ENCODE assay signal across 8 mouse cellular contexts in genomic region chr11:18875911-18876885, GRCm38 (mm10).
DNase-seq lines count a peak whose midpoint lies in the region; ATAC-seq and TF ChIP-seq lines count a peak whose summit lies in the region.

No protein-coding gene starts in this region.

- peak overlapping the region; percentile 43 for H3K4me3 ChIP-seq in hindbrain, embryonic 13.5 days
- H3K4me3 ChIP-seq in liver, postnatal 0 days (ENCODE audit: low read depth, low read length), result peak overlapping the region; percentile 57
- peak overlapping the region; percentile 56 for H3K4me3 ChIP-seq in small intestine, adult 2 months (ENCODE audit: low read depth, low read length)

- peak; percentile 34 for DNase-seq in ovary, postnatal 10 days (ENCODE audit: low spot score)
- DNase-seq in ovary, adult 18-20 months (ENCODE audit: low spot score), result no peak
- DNase-seq in cerebellum, postnatal 10 days, result peak; percentile 63 to 64
- DNase-seq in liver, postnatal 0 days, result no peak
- no peak for DNase-seq in yolk sac, embryonic 10.5 days (ENCODE audit: low spot score)
- no peak for DNase-seq in layer of hippocampus, adult 18-20 months (ENCODE audit: low spot score in 2 of 2)

- H3K27ac ChIP-seq in hindbrain, embryonic 13.5 days, result peak overlapping the region; percentile 97
- H3K27ac ChIP-seq in liver, postnatal 0 days (ENCODE audit: low read depth), result no peak overlapping the region
- H3K27ac ChIP-seq in small intestine, adult 2 months (ENCODE audit: insufficient read depth, low read depth, low read length), result peak overlapping the region; percentile 59

- no peak for TF ChIP-seq CTCF in liver, postnatal 0 days (IDR thresholded peaks at IDR 0.05; ENCODE audit: low read depth)
- TF ChIP-seq CTCF in small intestine, adult 2 months (IDR thresholded peaks at IDR 0.05; ENCODE audit: extremely low read depth, insufficient read length, insufficient replicate concordance, low read depth, low read length), result no peak

- H3K36me3 ChIP-seq in hindbrain, embryonic 13.5 days, result no peaks in the 10 kb centered on the region
- no peaks in the 10 kb centered on the region for H3K36me3 ChIP-seq in liver, postnatal 0 days (replicated peaks; ENCODE audit: insufficient read depth, low read length)
- no peaks in the 10 kb centered on the region for H3K36me3 ChIP-seq in small intestine, adult 2 months (ENCODE audit: control insufficient read depth, insufficient read depth, low read length)

- TF ChIP-seq POLR2A in small intestine, adult 2 months (IDR thresholded peaks at IDR 0.05; ENCODE audit: low read depth, low read length), result no peak

- H3K9me3 ChIP-seq in hindbrain, embryonic 13.5 days, result no peaks in the 10 kb centered on the region
- H3K9me3 ChIP-seq in liver, postnatal 0 days (ENCODE audit: low read length), result no peaks in the 10 kb centered on the region

- ATAC-seq in hindbrain, embryonic 13.5 days (ENCODE audit: low FRiP score), result no peak
- ATAC-seq in liver, postnatal 0 days, result no peak

- H3K4me2 ChIP-seq in hindbrain, embryonic 13.5 days, result peak overlapping the region; percentile 76
- peak overlapping the region; percentile 82 for H3K4me2 ChIP-seq in liver, postnatal 0 days (ENCODE audit: low read depth, low read length)

- no peak for TF ChIP-seq EP300 in liver, postnatal 0 days (IDR thresholded peaks at IDR 0.05; ENCODE audit: low read depth)

- 6% methylated on average over 27 of the region's 27 CpGs for WGBS in hindbrain, embryonic 13.5 days
- 16% methylated on average over 27 of the region's 27 CpGs for WGBS in liver, postnatal 0 days (ENCODE audit: insufficient replicate concordance)
- WGBS in small intestine, adult 2 months, result 57% methylated on average over 27 of the region's 27 CpGs

- no peaks in the 10 kb centered on the region for H3K27me3 ChIP-seq in hindbrain, embryonic 13.5 days
- peaks cover 50% of the 10 kb centered on the region for H3K27me3 ChIP-seq in liver, postnatal 0 days (ENCODE audit: insufficient read depth, low read length)
- H3K27me3 ChIP-seq in small intestine, adult 2 months (ENCODE audit: control insufficient read depth, insufficient read depth, low read length), result peaks cover 44% of the 10 kb centered on the region

- peak overlapping the region; percentile 72 for H3K9ac ChIP-seq in hindbrain, embryonic 13.5 days
- no peak overlapping the region; the same call in 1 of the 2 replicates for H3K9ac ChIP-seq in liver, postnatal 0 days (replicated peaks)

- H3K4me1 ChIP-seq in hindbrain, embryonic 13.5 days (replicated peaks), result peaks cover 70% of the 10 kb centered on the region
- peaks cover 20% of the 10 kb centered on the region for H3K4me1 ChIP-seq in liver, postnatal 0 days (ENCODE audit: insufficient read depth)
- no peaks in the 10 kb centered on the region; the same call in 1 of the 2 replicates for H3K4me1 ChIP-seq in small intestine, adult 2 months (ENCODE audit: control insufficient read depth, insufficient read depth, insufficient read length, low read length)

Comparison
In these comparisons a context has a peak if more than half of its experiments do, and no peak if none do; other contexts are left out.
1. DNase-seq: peak in ovary, postnatal 10 days (single experiment) and cerebellum, postnatal 10 days (2 of 2); none in ovary, adult 18-20 months (single experiment), liver, postnatal 0 days (single experiment), yolk sac, embryonic 10.5 days (single experiment) and layer of hippocampus, adult 18-20 months (0 of 2).
2. Peak in every context shown above with its lines, with median percentiles within 50 percentile points of each other: H3K4me3 ChIP-seq.